Mouse (Mus musculus) layer of hippocampus, adult 2 months (tissue): ENCODE measurements at regions not wholly inside any gene's neighbourhood (a gene's known extent, or its start where the extent isn't known, plus 50 kb on each side); places are given as distances from the start of the nearest gene placed in this dataset.
A peak's percentile ranks its signal among the peaks of the same experiment; 100 is the strongest.

Source experiments
- DNase-seq, 2 experiments: peaks; one replicate each; pipeline ENCODE4 v3.0.0; 2022; ENCODE audit warnings: low spot score in 2 of 2
- H3K27ac ChIP-seq: fragments of 200-600 bp; 2 replicates; pipeline ENCODE4 v1.8.1; 2022
- H3K4me3 ChIP-seq: fragments of 200-600 bp; 2 replicates; pipeline ENCODE4 v1.8.1; 2022; ENCODE audit warnings: mild to moderate bottlenecking
- CTCF ChIP-seq: fragments of 200-600 bp; conservative IDR thresholded peaks from 2 replicates; pipeline ENCODE4 v1.8.1; 2022; ENCODE audit warnings: antibody characterized with exemption, mild to moderate bottlenecking, moderate library complexity

DNA sequence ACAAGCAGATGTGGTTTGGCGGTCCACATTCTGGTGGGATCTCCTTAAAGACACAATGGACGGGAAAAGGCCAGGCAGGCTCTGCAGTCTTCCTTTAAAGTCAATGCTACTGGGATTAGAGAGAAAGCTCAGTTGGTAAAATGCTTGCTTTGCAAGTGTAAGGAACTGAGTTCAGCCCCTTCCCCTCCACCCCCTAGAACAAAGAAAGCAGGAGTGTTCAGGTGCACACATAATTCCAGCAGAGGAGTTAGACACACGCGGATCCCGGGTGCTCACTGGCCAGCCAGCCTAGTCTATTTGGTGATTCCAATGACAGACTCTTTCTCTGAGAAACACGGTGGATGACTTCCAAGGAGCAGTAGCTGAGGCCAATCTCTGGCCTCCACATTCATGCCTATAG is 213.0 kb upstream of the Zfp64 start:
- Histone ChIP-seq H3K4me3 (no peak overlapping the region), H3K27ac (no peak overlapping the region)
- no peak for TF ChIP-seq CTCF
- no peak for DNase-seq

DNA sequence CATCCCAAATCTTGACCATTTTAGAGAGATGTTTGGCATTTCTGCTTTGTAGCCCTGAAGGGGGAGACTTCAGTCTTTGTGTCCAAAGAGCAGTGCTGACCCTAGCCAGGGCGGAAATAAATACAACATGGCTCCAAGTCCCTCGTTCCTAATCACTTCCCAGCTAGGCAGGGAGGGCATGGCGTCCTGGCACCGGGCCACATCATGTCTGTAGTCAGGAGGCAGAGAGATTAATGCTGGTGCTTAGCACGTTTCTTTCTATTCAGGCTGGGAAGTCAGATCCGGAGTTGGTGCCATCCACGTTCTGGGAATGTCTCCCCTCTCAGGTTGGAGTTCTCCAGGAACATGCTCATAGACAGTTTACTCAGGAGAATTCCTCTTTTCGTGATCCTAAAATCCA is 206.3 kb upstream of the Zfp64 start:
- H3K4me3 ChIP-seq: no peak overlapping the region
- no peak overlapping the region for H3K27ac ChIP-seq
- no peak for DNase-seq
- TF ChIP-seq CTCF: no peak

DNA sequence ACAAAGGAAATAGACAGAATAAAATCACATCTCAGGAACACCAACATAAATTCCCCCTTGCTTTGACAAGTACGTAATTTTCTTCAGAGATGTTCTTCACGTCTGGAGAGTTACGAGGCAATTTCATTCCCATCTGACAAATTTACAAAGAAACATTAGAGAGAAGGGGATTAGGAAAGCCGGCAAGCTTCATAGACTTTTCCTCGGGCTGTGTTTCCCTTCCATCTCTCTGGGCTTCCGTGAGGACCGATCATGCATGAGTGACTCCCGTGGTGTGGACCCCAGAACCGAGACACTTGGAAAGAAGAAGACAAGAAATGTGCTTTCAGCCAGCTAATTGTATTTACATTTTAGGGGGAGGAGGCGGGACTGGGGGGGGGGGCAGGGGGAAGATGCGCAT is 203.4 kb upstream of the Zfp64 start:
- no peak for DNase-seq
- TF ChIP-seq CTCF: no peak
- Histone ChIP-seq H3K27ac (no peak overlapping the region), H3K4me3 (no peak overlapping the region)

DNA sequence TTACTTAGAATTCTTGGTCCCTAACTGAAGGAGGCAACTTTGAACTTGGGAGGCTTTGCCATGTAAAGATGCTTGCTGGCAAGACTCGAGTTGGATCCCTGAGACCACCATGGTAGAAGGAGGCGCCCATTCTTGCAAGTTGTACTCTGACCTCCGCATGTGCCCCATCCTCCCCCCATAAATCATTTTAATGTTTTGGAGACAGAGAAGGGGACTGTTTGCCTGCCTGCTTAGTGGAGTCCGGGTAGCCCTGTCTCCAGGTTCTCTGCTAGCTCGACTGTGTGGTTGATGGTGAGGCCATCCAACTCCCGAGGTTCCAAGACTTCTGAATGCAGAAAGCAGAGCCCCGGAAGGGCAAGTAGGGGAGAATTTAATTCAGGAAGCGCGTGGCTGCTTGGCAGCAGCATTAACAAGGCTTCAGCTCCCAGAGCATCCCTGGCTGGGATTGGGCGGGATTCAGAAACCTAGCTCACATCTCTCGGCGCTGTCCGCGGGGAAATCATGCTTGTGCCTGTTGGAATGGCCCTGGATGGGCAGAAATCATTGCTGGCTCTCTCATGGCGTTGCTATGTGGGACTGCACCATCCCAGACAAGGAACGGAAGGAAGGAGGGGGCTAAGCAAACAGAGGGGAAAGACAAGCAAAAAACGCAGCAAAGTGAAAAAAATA is 202.8 kb upstream of the Zfp64 start:
- Histone ChIP-seq H3K4me3 (no peak overlapping the region), H3K27ac (no peak overlapping the region)
- TF ChIP-seq CTCF: no peak
- no peak for DNase-seq

DNA sequence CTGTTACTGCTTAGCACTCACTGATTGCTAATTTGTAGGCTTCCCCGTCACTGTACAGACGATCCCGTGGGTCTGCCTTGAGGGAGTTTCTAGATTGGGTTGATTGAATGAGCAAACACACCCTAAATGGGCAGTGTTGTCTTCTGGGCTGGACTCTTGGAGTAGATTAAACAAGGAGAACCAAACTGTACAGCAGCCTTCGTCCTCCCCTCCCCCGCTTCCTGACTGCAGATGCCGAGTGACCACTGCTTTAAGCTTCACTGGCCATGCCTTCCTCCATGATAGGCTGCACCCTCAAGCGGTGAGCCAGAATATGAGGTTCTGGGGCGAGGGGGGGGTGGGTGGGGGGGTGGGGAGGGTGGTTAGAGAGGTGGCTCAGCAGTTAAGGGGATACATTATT is 201.5 kb upstream of the Zfp64 start:
- TF ChIP-seq CTCF: no peak
- Histone ChIP-seq H3K27ac (no peak overlapping the region), H3K4me3 (no peak overlapping the region)
- DNase-seq: no peak

DNA sequence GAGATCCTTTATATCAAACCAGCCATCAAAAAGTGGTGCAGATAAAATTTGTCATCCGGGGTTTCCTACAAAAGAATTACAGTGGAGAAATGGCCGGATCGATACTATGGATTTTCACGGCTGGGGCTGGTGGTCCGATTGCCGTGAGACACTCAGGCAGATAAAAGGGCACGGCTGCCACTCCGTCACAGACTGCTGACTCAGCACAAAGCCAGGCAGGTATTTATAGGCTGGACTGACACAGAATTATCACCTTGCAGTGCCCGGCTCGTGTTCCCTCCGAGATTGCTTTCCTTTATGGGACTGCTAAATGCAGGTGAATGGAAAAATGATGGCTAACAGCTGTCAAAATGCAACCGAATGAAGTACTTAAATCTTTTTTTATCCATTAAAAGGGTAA is 199.5 kb upstream of the Zfp64 start:
- no peak overlapping the region for H3K4me3 ChIP-seq
- TF ChIP-seq CTCF: no peak
- no peak for DNase-seq
- H3K27ac ChIP-seq: no peak overlapping the region

DNA sequence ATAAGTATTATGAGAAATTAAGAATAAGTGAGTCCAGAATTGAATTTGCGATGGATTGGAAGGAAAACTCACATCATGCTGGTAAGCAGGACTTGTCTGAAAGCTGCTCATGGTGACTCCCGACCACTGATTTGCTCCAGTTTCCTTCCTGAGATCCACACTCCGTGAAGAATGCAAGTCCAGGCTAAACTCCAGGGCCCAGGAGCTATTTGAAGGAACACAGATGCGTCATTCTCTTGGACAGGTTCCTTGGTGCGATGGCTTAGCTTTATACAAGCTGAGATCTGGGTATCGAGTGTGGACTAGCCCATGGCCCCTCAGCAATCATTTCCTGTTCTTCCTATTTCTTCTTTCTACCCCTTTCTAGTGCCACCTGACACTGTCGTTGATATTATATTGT is 192.3 kb upstream of the Zfp64 start:
- no peak overlapping the region for H3K4me3 ChIP-seq
- no peak overlapping the region for H3K27ac ChIP-seq
- no peak for DNase-seq
- TF ChIP-seq CTCF: no peak

DNA sequence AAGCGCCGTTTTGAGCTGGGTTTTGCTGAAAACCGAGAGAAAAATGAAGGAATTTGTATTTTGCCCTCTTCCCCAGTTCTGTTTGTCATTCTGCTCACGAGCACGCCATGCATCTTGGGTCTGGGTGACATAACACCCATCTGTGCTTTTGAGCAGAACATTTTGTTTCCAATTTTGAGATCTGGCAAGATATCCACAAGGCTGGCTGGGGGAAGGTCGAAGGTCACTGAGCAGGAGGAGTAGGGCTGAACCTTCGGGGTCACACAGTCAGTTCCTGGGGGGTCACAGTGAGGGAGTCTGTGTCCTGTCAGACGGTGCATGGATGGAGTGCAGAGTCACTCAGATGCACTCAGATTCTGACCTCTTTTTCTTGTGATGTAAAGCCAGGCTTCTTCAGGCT is 186.8 kb upstream of the Zfp64 start:
- no peak overlapping the region for H3K27ac ChIP-seq
- no peak for DNase-seq
- TF ChIP-seq CTCF: no peak
- no peak overlapping the region for H3K4me3 ChIP-seq

DNA sequence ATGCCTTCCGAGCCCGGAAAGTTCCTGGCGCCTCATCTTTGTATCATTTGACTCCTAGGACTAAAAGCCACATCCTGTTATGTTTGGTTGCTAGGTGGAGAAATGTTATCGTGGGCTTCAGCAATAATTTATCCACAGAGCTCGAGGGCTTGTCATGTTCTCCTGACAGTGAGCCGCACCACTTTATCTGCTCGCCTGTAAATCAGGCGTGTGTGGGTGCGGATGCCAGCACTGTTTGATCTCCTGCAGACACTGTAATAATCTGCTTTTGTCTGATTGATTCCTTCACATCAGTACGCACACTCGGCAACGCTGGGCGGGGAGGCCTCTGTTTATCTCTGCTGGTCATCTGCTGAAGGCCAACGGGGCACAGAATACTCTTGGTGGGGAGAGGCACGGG is 178.5 kb upstream of the Zfp64 start:
- DNase-seq: no peak
- H3K27ac ChIP-seq: no peak overlapping the region
- no peak overlapping the region for H3K4me3 ChIP-seq
- TF ChIP-seq CTCF: no peak

DNA sequence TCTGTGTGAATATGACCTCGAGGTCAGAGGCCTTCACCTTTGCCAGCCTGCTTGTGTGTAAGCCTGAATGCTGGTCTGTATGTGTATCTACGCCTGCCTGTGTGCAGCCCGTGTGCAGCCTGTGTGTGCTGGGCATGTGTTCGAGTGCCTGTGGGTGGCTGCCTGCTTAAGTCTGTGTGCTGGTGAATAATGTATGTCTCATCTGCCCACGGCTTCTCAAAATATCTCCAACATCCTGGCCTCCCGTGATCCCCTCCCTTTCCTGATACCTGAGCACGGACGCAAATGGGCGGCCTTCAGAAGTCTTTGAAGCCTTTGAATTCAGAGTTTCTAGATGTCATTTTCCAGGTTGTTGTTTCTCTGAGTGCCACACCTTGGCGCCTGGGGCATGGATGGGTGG is 170.1 kb upstream of the Zfp64 start:
- DNase-seq: peak in 1 of 2 experiments; percentile 11
- H3K4me3 ChIP-seq: no peak overlapping the region
- no peak for TF ChIP-seq CTCF

DNA sequence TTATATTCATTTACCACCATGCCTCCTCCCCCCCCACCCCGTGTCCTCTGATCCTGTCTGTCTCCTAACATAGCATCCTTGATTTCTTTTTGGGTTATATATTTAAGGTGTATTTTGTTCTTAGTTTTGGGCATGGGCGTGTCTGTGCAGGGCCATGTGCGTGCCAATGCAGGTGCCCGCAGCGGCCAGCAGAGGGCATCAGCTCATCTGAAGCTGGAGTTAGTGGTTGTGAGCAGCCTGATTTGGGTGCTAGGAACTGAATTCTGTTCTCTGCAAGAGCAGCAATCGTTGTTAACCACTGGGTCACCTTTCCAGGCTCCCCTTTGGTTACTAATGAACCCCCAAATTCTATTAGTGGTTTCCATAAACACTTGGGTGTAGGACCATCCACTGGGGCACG is 167.5 kb upstream of the Zfp64 start:
- Histone ChIP-seq H3K4me3 (no peak overlapping the region), H3K27ac (no peak overlapping the region)
- peak; percentile 19; the same call in 1 of the 2 replicates for TF ChIP-seq CTCF
- DNase-seq: no peak

More for the DNA sequence above, 170.1 kb upstream of the Zfp64 start:
- H3K27ac ChIP-seq: no peak overlapping the region

DNA sequence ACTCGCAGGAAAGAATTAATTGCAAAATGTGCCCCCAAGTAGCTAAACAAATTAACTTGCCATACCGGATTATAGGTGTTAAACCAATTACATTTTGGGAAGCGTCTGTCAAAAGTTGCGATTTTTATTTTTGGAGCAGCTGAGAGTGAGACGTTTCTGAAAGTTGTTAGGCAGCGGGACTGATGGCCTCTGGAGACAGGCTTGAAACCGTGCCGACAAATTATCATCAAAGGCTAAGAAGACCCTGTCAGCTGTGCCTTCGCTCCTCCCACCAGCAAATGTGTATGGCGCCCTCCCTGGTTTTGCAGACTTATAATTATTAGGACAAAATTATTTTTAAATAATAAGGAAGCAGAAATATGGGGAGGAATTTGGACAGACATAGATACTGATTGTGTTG is 161.5 kb upstream of the Zfp64 start:
- Histone ChIP-seq H3K27ac (no peak overlapping the region), H3K4me3 (no peak overlapping the region)
- DNase-seq: no peak
- TF ChIP-seq CTCF: no peak

DNA sequence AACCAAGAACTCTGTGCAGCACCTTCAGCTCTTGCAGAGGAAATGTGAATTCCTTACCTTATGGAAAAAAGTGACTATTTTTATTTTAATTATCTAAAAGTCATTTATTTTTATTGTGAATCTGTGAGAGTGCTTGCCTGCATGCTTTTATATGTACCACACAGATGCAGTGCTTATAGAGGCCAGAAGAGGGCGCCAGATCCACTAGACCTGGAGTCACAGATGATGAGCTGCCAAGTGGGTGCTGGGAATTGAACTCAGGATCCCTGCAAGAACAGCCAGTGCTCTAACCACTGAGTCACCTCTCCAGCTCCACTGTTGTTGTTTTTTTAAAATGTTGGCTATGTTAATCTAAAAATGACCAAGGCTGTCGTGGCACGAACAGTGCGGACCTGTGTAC is 153.7 kb upstream of the Zfp64 start:
- Histone ChIP-seq H3K4me3 (no peak overlapping the region), H3K27ac (no peak overlapping the region)
- TF ChIP-seq CTCF: peak; percentile 49
- DNase-seq: no peak

DNA sequence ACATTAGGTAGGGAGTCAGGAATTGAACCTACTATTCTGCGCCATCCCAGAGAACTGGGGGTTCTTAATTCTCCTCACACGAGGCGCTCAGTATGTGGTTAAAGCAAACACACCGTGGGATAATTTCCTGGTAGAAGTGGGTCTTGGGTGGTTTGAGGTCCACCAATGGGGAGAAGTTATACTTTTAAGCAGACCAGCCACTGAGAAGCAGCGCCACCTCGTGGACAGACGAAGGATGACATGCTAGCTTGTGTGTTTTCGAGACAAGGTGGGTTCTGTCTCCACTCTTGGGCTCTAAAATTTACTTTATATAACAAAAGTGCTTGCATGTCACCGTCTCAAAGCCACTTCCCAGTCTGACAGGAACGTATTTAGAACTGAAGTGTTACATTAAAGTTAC is 152.7 kb upstream of the Zfp64 start:
- Histone ChIP-seq H3K4me3 (no peak overlapping the region), H3K27ac (no peak overlapping the region)
- DNase-seq: peak in 1 of 2 experiments; percentile 35
- TF ChIP-seq CTCF: peak; percentile 90

DNA sequence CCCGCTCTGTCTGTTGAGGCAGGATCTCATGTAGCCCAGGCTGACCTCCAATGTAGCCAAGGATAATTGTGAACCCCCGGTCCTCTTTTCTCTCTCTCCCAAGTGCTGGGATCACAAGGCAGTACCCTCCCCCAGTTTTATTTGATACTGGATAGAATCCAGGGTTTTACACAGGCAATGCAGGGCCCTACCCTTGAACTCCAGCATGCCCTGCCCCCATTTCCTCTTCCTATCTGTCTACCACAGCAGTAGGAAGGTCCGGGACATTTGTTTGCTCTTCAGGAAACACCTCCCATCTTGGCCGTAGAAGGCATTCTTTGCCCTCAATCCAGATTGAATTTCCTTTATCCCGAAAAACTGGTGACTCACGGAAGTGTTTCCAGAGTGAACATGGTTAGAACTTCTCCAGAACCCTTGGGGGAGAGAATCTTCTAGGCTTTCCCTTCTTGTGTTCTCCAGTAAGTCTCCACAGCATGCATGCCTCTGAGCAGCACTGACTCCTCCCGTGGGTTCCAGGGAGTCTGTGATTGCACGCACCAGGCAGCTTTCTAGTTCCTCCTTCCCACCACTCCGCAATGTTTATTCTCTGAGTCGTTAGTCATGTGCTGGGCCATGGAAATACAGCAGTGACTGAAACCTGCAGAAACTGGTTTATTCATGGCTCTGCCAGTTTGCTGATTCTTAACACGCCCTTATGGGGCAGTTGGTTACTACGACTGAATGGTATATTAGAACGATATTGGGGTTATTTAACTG is 146.3 kb upstream of the Zfp64 start:
- no peak for TF ChIP-seq CTCF
- DNase-seq: no peak

More for the DNA sequence above, 146.3 kb upstream of the Zfp64 start:
- Histone ChIP-seq H3K27ac (no peak overlapping the region), H3K4me3 (no peak overlapping the region)
